Mouse (Mus musculus) embryonic facial prominence, embryonic 14.5 days (tissue): ENCODE measurements at regions not wholly inside any gene's neighbourhood (a gene's known extent, or its start where the extent isn't known, plus 50 kb on each side); places are given as distances from the start of the nearest gene placed in this dataset.

Experiments used
- ATAC-seq: fragments of 200-750 bp; cut with Nextera tagmentation; 2 replicates; pipeline ENCODE4 v1.8.0; 2017; ENCODE audit warnings: low read depth, moderate number of reproducible peaks, moderate TSS enrichment
- DNase-seq: peaks from one replicate; pipeline ENCODE4 v3.0.0-alpha.2; 2015; ENCODE audit warnings: low spot score
- H3K27ac ChIP-seq: fragments of 300-500 bp; sonication (generic); replicated peaks from 2 replicates; pipeline ENCODE4 v1.5.1; 2014; ENCODE audit warnings: low read depth, mild to moderate bottlenecking, low read length, moderate library complexity
- H3K27me3 ChIP-seq: fragments of 300-500 bp; sonication (generic); replicated peaks from 2 replicates; pipeline ENCODE4 v1.6.1; 2014; ENCODE audit warnings: low read length; ENCODE audit not compliant: control insufficient read depth, insufficient read depth
- H3K36me3 ChIP-seq: fragments of 300-500 bp; sonication (generic); 2 replicates; pipeline ENCODE4 v1.6.1; 2014; ENCODE audit warnings: low read length, mixed read lengths; ENCODE audit not compliant: control insufficient read depth, insufficient read depth
- H3K4me1 ChIP-seq: fragments of 300-500 bp; sonication (generic); 2 replicates; pipeline ENCODE4 v1.6.1; 2014; ENCODE audit warnings: antibody characterized with exemption, low read length; ENCODE audit not compliant: control insufficient read depth, insufficient read depth
- H3K4me2 ChIP-seq: fragments of 300-500 bp; sonication (generic); 2 replicates; pipeline ENCODE4 v1.6.1; 2014; ENCODE audit warnings: low read depth, mild to moderate bottlenecking, low read length, moderate library complexity, mixed read lengths
- H3K4me3 ChIP-seq: fragments of 300-500 bp; sonication (generic); 2 replicates; pipeline ENCODE4 v1.5.1; 2014; ENCODE audit warnings: low read depth, mild to moderate bottlenecking, low read length
- H3K9ac ChIP-seq: fragments of 300-500 bp; sonication (generic); 2 replicates; pipeline ENCODE4 v1.6.1; 2014; ENCODE audit warnings: low read depth, mild to moderate bottlenecking, low read length, moderate library complexity, mixed read lengths
- H3K9me3 ChIP-seq: fragments of 300-500 bp; sonication (generic); 2 replicates; pipeline ENCODE4 v1.6.1; 2016; ENCODE audit warnings: low read length; ENCODE audit not compliant: control insufficient read depth
- WGBS: fragments of 180-500 bp; shearing (Covaris S2); extraction: QIAGEN DNeasy Blood & Tissue Kit; methylation state at CpG from one replicate; pipeline ENCODE4 v1.1.7; 2014; 5-methylcytosine and 5-hydroxymethylcytosine counted together

DNA sequence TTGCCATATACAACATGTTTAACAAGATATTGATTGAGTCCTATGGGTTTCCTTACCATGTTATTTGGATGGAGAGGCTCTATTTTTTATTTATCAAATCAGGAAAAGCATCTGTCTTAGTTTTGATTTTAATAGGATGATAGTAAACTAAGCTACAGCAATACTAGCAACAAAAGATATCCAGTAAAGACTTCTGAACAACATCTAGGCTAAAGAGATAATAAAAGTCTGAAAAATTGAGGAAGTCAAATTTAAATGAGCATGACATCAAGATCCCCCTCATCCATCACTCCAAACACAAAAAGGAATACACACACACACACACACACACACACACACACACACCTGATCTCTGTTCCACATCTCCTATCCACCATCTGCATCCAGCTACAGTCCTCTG lies 901.6 kb upstream of the Lrrc6 start:
- no peak for ATAC-seq
- Histone ChIP-seq H3K27me3 (no peaks in the 10 kb centered on the region), H3K9me3 (no peaks in the 10 kb centered on the region), H3K4me1 (no peaks in the 10 kb centered on the region), H3K9ac (no peak overlapping the region), H3K4me3 (no peak overlapping the region), H3K27ac (no peak overlapping the region), H3K36me3 (no peaks in the 10 kb centered on the region), H3K4me2 (no peak overlapping the region)
- DNase-seq: no peak

DNA sequence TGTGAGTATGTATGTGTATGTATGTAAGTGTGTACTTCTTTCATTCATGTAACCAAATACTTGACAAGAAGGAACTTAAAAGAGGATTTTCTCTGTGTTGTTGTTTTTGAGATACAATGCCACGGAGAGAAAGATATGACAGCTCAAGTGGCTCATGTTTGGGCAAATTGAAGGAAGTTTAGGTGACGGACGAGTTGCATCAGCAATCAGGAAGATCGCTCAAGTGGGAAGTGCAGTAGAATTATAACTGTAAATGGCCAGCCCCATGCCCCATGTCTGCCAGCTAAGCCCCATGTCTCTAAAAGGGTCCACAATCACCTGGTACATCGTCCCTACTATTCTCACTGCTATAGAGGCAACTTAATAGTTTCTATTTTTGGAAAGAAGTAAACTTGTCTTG lies 896.6 kb upstream of the Lrrc6 start:
- H3K27ac ChIP-seq: no peak overlapping the region
- H3K4me3 ChIP-seq: no peak overlapping the region
- DNase-seq (no peak), ATAC-seq (no peak)
- no peaks in the 10 kb centered on the region for H3K36me3 ChIP-seq
- no peaks in the 10 kb centered on the region for H3K9me3 ChIP-seq
- H3K4me2 ChIP-seq: no peak overlapping the region
- H3K4me1 ChIP-seq: no peaks in the 10 kb centered on the region
- H3K27me3 ChIP-seq: no peaks in the 10 kb centered on the region
- no peak overlapping the region for H3K9ac ChIP-seq
- 75% methylated on average over 5 of the region's 5 CpGs for WGBS

DNA sequence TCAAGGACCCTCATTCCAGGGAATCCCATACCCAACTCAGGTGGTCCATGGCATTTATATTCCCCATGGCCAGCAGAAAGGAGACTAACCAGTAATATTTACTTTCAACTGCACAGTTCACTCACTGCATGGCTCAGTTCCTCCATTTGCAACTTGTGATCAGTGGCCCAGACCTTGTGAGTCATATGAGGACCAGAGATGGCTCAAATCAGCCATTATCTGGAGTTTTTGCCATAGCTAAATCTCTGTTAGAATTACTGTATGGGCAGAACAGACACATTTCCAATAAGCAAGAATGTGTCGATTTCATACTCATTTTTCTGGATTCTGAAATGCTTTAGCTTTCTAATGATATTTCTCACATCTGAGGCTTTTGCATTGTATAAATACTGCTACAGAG lies 894.4 kb upstream of the Lrrc6 start:
- no peak overlapping the region for H3K27ac ChIP-seq
- no peaks in the 10 kb centered on the region for H3K27me3 ChIP-seq
- no peak overlapping the region for H3K9ac ChIP-seq
- H3K4me2 ChIP-seq: no peak overlapping the region
- ATAC-seq: no peak
- no peaks in the 10 kb centered on the region for H3K36me3 ChIP-seq
- no peaks in the 10 kb centered on the region for H3K4me1 ChIP-seq
- DNase-seq: no peak
- WGBS: 88% methylated on average over 1 of the region's 1 CpGs
- no peaks in the 10 kb centered on the region for H3K9me3 ChIP-seq
- no peak overlapping the region for H3K4me3 ChIP-seq

DNA sequence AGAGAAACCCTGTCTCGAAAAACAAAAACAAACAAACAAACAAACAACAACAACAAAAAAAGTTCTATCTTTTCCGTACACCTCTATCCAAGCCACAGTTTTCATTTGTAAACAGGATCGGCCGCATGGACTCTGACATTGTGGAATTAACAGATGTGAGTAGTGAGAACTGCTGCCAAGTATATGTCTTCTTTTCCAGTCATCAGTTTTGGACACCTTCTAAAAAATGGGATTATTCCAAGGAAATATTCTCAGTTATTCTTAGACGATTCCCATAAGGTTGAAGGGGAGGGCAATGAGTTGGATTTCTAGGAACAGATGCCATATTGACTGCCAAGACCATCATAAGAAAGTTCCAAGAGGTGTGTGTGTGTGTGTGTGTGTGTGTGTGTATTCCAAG lies 891.2 kb upstream of the Lrrc6 start:
- H3K27ac ChIP-seq: no peak overlapping the region
- 86% methylated on average over 5 of the region's 5 CpGs for WGBS

DNA sequence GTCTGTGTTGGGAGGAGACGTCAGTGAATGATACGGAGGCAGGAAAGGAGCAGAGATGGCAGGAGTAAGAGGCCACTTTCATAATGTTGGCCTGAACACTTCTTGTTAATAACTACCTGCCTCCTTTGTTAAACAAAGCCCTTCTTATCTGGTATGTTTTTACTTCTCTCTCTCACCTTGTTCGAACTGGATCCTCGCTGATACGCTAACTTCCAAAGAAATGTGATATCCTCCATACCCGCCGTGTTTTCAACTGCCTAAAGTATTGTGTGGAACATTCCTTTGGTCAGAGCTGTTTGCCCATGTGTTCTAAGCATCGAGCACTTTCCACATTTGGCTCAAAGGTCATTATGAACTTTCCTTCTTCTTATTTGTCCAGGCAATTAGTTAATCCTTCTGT lies 887.8 kb upstream of the Lrrc6 start:
- no peaks in the 10 kb centered on the region for H3K36me3 ChIP-seq
- DNase-seq: no peak

More for the DNA sequence above, 891.2 kb upstream of the Lrrc6 start:
- Histone ChIP-seq H3K4me3 (no peak overlapping the region), H3K4me2 (no peak overlapping the region), H3K36me3 (no peaks in the 10 kb centered on the region), H3K27me3 (no peaks in the 10 kb centered on the region), H3K4me1 (no peaks in the 10 kb centered on the region), H3K9ac (no peak overlapping the region), H3K9me3 (no peaks in the 10 kb centered on the region)
- ATAC-seq (no peak), DNase-seq (no peak)

DNA sequence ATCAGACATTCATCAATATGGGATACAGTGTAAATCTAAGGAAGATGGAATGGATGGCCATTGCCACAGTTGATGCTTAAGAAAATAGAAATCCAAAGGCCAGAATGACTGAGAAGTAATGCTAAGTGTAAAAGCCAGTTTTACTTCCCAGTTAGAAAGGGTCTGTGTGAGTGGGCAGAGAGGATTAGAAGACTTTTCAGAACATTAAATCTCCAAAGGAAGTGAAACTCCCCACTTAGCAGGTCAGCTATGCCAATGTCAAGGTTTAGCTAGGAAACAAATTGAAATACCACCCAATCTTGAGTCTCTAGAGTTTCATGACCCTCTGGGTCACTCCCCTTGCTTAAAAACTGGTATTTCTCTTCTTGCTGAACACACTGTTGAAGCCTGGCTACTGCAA lies 886.2 kb upstream of the Lrrc6 start:
- no peak overlapping the region for H3K4me2 ChIP-seq
- DNase-seq (no peak), ATAC-seq (no peak)
- H3K9me3 ChIP-seq: no peaks in the 10 kb centered on the region
- H3K4me3 ChIP-seq: no peak overlapping the region
- H3K27ac ChIP-seq: no peak overlapping the region
- H3K27me3 ChIP-seq: no peaks in the 10 kb centered on the region
- no peak overlapping the region for H3K9ac ChIP-seq
- no peaks in the 10 kb centered on the region for H3K4me1 ChIP-seq
- H3K36me3 ChIP-seq: no peaks in the 10 kb centered on the region

More for the DNA sequence above, 887.8 kb upstream of the Lrrc6 start:
- Histone ChIP-seq H3K4me1 (no peaks in the 10 kb centered on the region), H3K27me3 (no peaks in the 10 kb centered on the region), H3K4me3 (no peak overlapping the region), H3K27ac (no peak overlapping the region), H3K9me3 (no peaks in the 10 kb centered on the region), H3K4me2 (no peak overlapping the region), H3K9ac (no peak overlapping the region)
- ATAC-seq: no peak
- 52% methylated on average over 8 of the region's 8 CpGs for WGBS

DNA sequence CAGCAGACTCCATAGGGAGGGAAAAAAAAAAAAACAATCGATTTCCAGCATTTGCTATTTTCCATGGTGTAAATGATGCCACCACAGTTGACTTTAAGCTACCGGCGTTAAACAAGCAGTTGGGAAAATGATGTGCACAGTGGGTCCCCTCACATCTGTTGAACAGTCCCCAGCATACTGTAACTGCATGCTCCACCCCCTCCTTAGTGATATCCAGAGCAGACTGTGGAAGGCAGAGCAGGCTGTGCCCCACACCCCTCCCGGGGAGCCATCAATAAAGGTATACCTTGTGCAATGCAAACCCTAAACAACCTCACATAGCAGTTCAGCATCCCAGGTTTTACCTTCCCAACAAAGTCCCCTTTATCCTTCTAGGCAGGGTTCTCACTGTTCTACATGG lies 872.9 kb upstream of the Lrrc6 start:
- Histone ChIP-seq H3K4me2 (no peak overlapping the region), H3K4me3 (no peak overlapping the region), H3K27me3 (no peaks in the 10 kb centered on the region), H3K4me1 (peaks cover 10% of the 10 kb centered on the region; the same call in 1 of the 2 replicates), H3K9ac (no peak overlapping the region), H3K27ac (no peak overlapping the region), H3K36me3 (no peaks in the 10 kb centered on the region), H3K9me3 (no peaks in the 10 kb centered on the region)
- WGBS: 51% methylated on average over 4 of the region's 4 CpGs
- ATAC-seq: no peak
- DNase-seq: no peak

DNA sequence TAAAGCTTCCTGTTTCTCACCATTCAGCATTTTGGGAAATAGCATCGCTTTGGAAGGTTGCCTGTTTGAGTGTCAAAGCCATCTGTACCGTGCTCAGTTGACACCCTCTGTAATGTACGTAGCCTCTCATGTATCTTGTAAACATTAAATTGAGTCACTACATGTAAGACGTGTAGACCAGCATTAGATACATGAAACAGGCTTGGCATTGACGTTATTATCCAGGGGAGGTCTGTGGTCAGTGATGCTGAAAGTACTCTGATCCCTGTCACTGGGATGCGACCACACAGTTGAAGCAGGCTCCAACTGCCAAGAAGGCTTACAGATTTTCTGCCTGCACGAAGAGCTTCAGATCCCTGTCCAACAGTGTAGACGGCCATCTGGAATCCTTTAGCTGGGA lies 872.3 kb upstream of the Lrrc6 start:
- Histone ChIP-seq H3K36me3 (no peaks in the 10 kb centered on the region), H3K27me3 (no peaks in the 10 kb centered on the region), H3K4me2 (no peak overlapping the region), H3K9me3 (no peaks in the 10 kb centered on the region), H3K9ac (no peak overlapping the region), H3K4me3 (no peak overlapping the region), H3K27ac (no peak overlapping the region), H3K4me1 (peaks cover 10% of the 10 kb centered on the region; the same call in 1 of the 2 replicates)
- peak; percentile 78 for DNase-seq
- 42% methylated on average over 8 of the region's 8 CpGs for whole genome bisulfite sequencing
- ATAC-seq: peak; percentile 41; the same call in 1 of the 2 replicates

DNA sequence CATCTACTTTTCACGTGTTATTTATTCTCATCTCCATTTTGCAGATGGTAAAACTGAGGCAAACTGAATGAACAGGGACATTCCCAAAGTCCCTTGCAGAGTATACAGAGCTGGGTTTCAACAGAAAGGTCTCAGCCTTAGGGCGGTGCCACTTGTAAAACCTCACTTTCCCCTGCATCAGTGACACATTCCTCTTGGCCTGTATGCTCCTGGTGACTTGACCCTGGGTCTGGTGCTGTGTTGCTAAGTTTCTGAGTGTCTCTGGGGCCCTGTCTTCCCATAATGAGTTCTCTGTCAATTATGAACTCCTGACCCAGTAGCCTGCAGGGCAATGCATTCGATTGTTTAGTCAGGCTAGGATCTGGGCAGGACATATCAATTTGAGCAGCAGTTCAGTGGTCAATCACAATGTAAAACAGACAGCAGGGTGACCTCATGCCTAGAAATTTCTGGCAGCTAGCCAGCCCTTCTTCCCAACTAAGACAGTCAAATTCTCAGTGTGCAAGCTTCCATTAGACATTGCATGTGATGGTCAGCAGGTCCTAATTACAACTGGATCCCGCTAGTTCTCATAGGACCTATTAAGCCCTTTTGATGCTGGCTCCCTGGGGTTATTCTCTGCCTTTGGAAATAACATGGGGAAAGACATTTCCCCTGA lies 863.5 kb upstream of the Lrrc6 start:
- Histone ChIP-seq H3K36me3 (no peaks in the 10 kb centered on the region), H3K27me3 (no peaks in the 10 kb centered on the region), H3K27ac (no peak overlapping the region), H3K9ac (no peak overlapping the region), H3K9me3 (no peaks in the 10 kb centered on the region), H3K4me1 (0 out of 2 replicates have a peak, but pooled peaks cover 2% of the 10 kb centered on the region), H3K4me2 (no peak overlapping the region), H3K4me3 (no peak overlapping the region)
- ATAC-seq (peak; percentile 83), DNase-seq (peak; percentile 82)
- 40% methylated on average over 4 of the region's 4 CpGs for WGBS
